Mouse (Mus musculus): ENCODE data around the gene Enpp1. TPM values are rescaled to one million over a fixed set of nuclear protein-coding genes. Genes with fewer than 3 reads are reported as not detected.

Gene Enpp1
- polyA plus RNA-seq, 3 experiments from 2014 or later = 10.5 to 17.8 (median 13.0) TPM

GRCm38 (mm10) chr10:24707745-24708144, 4.2 kb downstream of the Enpp1 start:
- no peak for ATAC-seq

DNA sequence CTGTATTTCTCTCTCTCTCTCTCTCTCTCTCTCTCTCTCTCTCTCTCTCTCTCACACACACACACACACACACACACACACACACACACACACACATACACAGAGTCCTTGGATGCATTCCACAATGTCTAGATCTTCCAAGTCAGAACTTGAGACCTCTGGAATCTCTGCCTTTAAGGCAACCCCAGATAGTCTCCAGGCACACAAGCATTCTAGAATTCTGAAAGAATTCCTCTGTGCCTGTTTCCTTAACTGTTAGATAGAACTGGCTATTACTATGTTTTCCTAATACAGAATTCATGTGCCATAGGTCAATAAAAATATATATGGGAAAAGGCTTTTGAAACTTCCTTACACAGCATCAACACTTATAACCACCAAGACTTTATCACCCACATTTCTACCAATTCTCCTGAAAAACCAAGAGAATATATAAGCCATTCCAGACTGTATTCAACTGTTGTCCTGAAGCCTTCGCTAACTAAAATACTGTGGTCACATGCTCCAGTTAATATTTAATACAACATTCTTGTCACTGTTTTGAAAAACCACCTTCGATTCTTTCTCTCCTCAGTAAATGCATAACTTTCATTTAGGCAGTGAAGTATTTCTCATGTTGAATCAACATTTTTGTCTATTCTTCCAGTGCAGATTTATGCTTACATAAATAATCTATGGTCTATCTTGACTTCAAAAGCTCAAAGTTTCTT, 5.4 kb downstream of the Enpp1 start:
- no peak for ATAC-seq

DNA sequence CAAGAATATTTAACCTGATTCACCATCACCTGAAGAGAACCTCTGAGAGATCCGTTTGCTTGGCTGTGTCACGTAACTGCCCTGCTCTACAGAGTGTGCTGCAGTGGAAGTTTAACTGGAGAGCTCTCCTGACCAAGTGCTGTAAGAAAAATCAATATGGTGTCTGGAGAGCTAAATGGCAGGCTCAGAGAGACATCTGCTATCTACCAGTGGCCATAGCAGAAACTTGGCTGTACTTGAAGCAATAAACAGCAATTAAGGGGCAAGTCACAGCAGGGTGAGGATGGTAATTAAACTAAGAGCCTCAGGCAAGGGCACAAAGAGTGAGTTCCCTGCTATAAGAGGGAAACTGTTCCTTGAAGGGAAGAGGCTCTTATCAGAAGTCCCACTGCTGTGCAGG, 9.3 kb downstream of the Enpp1 start:
- no peak for ATAC-seq

DNA sequence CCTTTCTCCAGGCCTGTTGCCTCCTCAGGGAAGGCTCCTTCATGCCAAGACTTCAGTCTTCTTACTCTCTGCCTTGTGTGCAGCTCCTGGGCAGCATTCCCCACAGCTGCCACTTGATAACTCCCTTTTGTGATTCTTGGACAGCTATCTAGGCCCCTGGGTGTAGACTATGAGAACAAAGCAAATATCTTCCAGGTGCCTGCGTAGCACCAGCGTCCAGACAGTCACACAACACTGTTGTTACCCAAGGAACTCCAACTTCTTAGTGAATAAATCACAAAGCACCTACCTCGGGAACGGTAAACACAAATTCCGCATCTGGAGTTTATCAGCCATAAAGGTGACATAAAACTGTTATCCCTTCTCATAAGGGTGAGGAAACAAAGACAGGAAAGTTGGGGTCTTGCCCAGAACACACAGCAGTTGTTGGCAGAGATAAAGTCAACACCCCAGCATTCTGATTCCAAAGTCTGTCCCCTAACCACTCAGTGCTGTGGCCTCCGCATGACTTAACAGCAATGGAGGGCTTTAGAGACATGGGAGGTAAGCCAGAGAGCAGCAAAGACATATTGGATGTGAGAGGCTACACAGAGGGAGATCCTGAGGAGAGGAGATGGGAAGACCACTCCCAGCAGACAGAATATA, 13.7 kb downstream of the Enpp1 start:
- ATAC-seq = no peak

DNA sequence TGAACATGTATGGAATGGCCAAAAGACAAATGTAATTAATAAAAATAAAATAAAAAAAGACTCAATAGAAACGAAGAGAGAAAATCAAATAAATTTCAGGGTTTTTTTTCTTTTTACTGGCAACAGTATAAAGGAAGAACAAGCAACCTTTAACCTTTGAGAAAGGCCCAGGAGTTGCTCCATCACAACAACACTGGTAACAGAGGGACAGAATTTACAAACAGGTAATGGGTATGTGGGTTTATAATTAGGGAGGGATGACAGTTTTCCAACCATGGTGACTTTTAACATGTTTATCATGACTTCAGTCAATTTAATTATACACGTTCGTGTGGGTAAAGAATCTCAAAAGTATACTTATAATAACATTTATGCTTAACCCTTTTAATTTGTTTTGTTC, 15.2 kb downstream of the Enpp1 start:
- ATAC-seq = no peak

DNA sequence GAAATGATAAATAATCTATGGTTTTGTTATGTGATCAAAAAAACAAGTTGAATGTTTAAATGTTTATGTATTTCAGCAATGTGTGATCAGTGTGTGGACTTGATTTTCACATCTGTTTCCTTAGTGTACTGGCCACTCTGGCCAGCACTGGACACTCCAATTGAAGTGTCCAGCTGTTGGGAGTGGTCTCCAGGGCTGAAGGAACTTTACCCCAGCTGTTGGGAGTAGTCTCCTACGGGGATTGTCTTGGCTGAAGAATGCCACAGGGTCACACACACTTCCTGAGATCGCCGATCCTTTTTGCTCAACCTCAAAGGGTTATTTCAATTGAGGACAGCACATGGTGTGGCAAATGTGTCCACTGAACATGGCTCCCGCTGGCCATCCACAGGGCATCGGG, 16.2 kb downstream of the Enpp1 start:
- no peak for ATAC-seq

GRCm38 (mm10) chr10:24682518-24683104, 29.3 kb downstream of the Enpp1 start:
- ATAC-seq = no peak

- no peak for ATAC-seq
Observed at GRCm38 (mm10) chr10:24677681-24678080, 34.3 kb downstream of the Enpp1 start.

DNA sequence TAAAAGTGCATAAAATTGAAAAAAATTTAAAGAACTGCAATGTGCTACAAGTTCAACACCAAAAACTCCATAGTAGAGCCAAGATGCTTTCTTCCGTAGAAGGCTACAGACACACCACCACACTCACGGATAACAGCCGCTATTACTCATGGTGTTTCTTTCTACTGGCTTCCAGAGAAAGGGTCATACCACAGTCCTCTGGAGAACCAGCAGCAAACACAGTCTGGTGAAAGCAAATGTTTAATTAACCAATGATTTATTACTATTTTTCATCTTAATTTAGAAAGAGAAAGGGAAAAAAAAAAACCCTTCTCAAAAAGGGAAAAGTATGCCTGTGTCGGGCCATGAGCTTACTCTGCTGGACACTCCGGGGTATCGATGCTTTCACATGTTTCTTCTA, 37.7 kb downstream of the Enpp1 start:
- no peak for ATAC-seq

DNA sequence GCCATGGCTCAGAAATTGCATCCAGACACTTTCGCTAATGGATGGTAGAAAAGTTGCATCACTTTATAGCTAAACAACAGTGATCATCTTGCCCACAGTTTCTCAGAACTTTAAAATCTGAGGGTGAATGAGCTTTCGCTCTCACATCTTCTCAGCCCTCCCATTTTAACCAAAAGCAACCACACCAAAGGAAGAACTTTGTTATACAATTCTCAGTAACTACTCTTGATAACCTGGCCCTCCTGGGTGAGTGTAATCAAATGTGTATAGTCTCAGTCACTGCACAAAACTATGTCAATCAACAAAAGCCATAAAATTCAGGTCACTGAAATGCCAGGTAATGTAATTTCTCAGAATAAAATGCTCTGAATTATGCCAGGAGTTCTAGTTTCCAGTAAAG, 39.0 kb downstream of the Enpp1 start:
- ATAC-seq = peak; percentile 74

DNA sequence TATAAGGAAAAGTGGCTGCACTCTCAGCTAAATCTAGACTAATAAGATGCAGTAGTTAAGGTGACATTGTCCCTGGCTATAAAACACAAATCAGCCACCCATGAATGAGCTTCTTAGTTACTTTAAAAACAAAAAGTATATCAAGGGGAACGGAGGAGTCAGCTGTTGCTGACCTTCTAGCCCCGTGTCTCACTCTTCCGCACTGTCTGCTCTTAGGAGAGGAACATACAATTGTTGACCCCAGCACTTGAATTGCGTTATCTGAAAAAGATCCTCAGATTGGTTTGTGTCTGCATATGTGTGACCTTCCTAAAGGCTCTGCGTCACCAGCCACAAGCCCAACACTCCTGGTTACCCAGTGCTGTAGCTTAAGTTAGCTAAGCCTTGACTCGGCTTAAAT, 41.4 kb downstream of the Enpp1 start:
- no peak for ATAC-seq

DNA sequence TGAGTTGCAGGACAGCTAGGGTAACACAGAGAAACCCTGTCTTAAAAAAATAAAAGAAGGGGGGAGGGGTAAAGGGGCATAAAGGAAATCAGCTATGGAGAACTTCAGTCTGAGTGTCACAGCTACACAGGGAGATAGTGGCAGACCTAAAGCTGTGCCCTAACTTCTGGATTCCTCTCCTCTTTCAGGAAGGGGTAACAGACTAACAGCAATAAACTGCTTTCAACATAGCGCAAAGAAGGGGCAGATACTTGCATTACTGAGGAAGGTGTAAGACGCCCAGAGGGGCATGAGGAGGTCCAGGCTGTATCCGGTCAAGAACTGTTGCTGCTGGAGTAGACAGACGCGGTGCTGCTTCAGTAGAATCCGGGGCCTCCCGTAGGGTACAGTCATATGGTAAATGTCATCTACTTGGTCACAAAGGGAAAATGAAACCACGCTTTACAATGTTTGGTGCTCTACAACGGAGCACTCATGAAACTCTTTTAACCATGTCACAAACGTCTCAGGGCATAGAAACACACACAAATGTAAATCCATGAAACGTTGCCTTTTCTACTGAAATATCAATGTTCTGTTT, 60.9 kb downstream of the Enpp1 start:
- ATAC-seq = peak; percentile 99

GRCm38 (mm10) chr10:24647996-24648738, 63.8 kb downstream of the Enpp1 start:
- ATAC-seq = no peak

DNA sequence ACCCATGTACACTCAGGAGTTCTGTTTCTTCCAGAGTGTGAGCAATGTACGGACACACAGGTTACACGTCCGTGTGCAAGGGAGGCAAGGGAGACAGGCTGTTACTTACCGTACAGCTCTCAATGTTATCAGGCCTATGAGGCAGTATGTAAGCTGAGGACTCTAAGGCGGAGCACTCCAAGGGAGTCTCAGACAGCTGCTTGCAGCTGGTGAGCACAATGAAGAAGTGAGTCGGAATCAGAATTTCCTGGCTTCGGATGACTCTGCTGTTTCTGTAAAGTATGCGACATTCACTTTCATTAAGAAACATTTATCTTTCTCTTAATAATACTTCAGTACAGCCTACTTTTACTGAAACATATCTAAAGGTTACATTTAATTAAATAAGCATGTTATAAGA, 66.8 kb downstream of the Enpp1 start:
- ATAC-seq = no peak

GRCm38 (mm10) chr10:24642796-24643580, 69.0 kb downstream of the Enpp1 start:
- ATAC-seq = no peak

GRCm38 (mm10) chr10:24641416-24642140, 70.4 kb downstream of the Enpp1 start:
- ATAC-seq = peak; percentile 44

DNA sequence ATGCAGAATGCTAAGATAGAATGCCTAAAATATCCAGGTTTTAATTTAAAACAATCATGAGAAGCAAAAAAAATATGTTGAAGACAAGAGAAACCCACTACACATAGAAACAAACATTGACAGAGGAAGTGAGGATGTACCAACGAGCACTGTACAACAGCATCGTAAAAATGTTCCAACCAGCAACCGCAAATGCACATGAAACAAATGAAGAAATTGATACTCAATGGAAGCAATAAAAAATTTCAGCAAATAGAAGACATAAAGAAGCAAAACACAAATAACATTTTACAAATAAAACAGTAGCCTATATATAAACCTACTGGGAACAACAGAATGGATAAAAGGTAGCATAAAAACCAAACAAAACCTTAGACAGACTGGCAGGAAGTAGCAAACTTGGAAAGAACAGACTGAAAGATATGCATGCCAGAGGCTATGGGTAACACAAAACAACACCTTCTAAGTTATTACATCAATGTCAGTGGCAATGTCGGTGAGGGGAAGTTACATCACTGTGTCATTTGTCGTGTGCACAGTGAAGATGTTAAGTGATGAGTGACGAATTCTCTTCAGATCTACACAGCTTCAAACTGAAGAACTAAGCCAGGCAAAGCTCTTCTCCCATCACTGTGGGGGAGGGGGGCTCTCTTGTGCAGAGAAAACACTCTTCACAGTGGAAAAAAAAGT, 71.6 kb downstream of the Enpp1 start:
- peak; percentile 58 for ATAC-seq

GRCm38 (mm10) chr10:24639596-24639995, 72.4 kb downstream of the Enpp1 start:
- peak; percentile 39 for ATAC-seq

GRCm38 (mm10) chr10:24638306-24639070, 73.5 kb downstream of the Enpp1 start:
- no peak for ATAC-seq

DNA sequence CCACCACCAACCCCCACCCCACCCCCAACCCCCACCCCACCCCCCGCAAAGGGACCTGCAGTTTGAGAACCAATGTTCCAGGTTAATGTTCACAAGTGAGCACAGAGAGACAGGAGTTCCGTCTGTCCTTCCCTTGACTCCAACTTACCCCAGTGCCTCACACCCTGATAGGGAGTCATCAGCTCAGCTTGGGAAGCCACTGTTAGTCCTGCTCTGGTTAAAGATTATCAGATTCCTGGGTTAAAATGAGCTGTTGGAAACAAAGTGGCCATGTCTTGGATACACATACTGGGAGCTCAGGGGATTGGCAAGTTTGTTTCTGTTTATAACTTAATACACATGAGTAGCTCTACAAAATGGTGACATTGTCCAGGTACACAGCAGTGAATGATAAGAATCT, 75.0 kb downstream of the Enpp1 start:
- no peak for ATAC-seq
